Mouse (Mus musculus) liver, adult 2 months (tissue): Measurements from ENCODE around the gene Tssk3.

Source experiments
- CTCF ChIP-seq: fragments of 200-500 bp; IDR thresholded peaks from 2 replicates; pipeline ENCODE4 v1.5.1; 2011; ENCODE audit warnings: low read depth, low read length, control low read depth
- POLR2A ChIP-seq: fragments of 200-500 bp; IDR thresholded peaks from 2 replicates; pipeline ENCODE4 v1.6.1; 2011; ENCODE audit warnings: low read length, control low read depth; ENCODE audit not compliant: insufficient read depth; ENCODE audit errors: extremely low read depth

DNA sequence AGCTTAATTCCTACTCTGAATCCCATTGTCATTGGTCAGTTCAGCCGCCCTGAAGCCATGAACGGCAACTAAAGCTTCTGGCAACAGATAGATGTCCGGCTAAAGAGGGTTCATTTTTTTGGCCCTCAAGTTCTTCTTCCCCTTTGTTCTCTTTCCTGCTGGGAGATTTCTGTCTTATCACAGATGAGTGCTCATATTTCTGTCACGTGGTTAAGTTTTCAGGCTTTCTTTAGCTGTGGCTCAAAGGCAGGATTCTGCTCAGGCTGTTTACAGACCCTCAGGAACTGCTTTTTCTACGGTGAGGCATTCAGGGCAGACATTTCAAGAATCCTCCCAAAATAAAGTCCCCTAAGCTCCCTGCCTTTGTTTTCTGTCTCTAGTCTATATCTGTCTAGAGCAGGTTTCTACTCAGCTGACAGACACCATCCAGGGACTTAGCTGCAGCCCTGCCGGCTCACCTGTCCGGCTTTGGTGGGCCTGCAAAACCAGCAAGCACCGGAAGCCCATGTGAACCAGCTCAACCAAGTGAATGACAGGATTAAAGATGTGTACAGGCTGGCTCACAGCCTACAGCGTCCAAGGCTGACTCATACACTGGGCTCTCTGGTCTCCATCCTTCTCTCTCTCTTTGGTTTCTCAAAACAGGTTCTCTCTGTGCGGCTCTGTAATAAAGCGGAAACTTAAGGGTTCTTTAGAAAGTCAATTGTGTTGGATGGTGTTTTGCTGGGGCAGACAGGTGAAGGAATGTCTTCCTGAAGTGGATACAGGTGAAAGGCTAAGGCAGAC lies 42.9 kb downstream of the Tssk3 start:
- TF ChIP-seq POLR2A: no peak
- TF ChIP-seq CTCF: no peak
